Mouse (Mus musculus) hindbrain, postnatal 0 days (tissue): ENCODE data around the gene Carmil3. TPM values are rescaled to one million over a fixed set of nuclear protein-coding genes. Genes with fewer than 3 reads are reported as not detected.

ENCODE experiments used
- ATAC-seq: fragments of 200-750 bp; cut with Nextera tagmentation; 2 replicates; pipeline ENCODE4 v1.8.0; 2017; ENCODE audit warnings: mild to moderate bottlenecking, moderate TSS enrichment, moderate library complexity
- DNase-seq: peaks from one replicate; pipeline ENCODE4 v3.0.0-alpha.2; 2015; ENCODE audit warnings: low spot score
- H3K27ac ChIP-seq: fragments of 300-500 bp; sonication (generic); 2 replicates; pipeline ENCODE4 v1.5.1; 2014; ENCODE audit warnings: mild to moderate bottlenecking
- H3K27me3 ChIP-seq: fragments of 300-500 bp; sonication (generic); 2 replicates; pipeline ENCODE4 v1.6.1; 2014; ENCODE audit warnings: low read length, mixed read lengths; ENCODE audit not compliant: insufficient read depth
- H3K36me3 ChIP-seq: fragments of 300-500 bp; sonication (generic); 2 replicates; pipeline ENCODE4 v1.6.1; 2014; ENCODE audit warnings: low read length, mixed read lengths; ENCODE audit not compliant: insufficient read depth
- H3K4me1 ChIP-seq: fragments of 300-500 bp; sonication (generic); 2 replicates; pipeline ENCODE4 v1.6.1; 2014; ENCODE audit warnings: antibody characterized with exemption, low read length, mixed read lengths; ENCODE audit not compliant: insufficient read depth
- H3K4me2 ChIP-seq: fragments of 300-500 bp; sonication (generic); 2 replicates; pipeline ENCODE4 v1.6.1; 2014; ENCODE audit warnings: low read depth, mild to moderate bottlenecking, low read length, moderate library complexity, mixed read lengths
- H3K4me3 ChIP-seq: fragments of 300-500 bp; sonication (generic); 2 replicates; pipeline ENCODE4 v1.5.1; 2014; ENCODE audit warnings: low read length
- H3K9ac ChIP-seq: fragments of 300-500 bp; sonication (generic); replicated peaks from 2 replicates; pipeline ENCODE4 v1.6.1; 2014; ENCODE audit warnings: mild to moderate bottlenecking, low read length, moderate library complexity, mixed read lengths
- H3K9me3 ChIP-seq: fragments of 300-500 bp; sonication (generic); 2 replicates; pipeline ENCODE4 v1.6.1; 2016; ENCODE audit warnings: low read length, mixed read lengths
- CTCF ChIP-seq: IDR thresholded peaks from 2 replicates; pipeline ENCODE4 v1.5.1; 2016; ENCODE audit warnings: antibody characterized with exemption, control low read depth, low read depth
- WGBS: fragments of 180-500 bp; shearing (Covaris S2); extraction: QIAGEN DNeasy Blood & Tissue Kit; methylation state at CpG from one replicate; pipeline ENCODE4 v1.1.7; 2014; 5-methylcytosine and 5-hydroxymethylcytosine counted together
- polyA plus RNA-seq: library from polyadenylated mRNA; unstranded; fragments of >200 nt; fragmentation: Nextera tagmentation; extraction: Ambion mirVana; gene quantifications from 2 replicates; pipeline ENCODE4 v1.2.1, GENCODE M21; 2015
- total RNA-seq: library from RNA; depleted of rRNA; stranded (reverse); fragments of >200 nt; gene quantifications from 2 replicates; pipeline ENCODE4 v1.2.3, GENCODE M21; 2014; rRNA removed

The Carmil3 gene
- total RNA-seq = 90.5 and 120 TPM in 2 replicates
- polyA plus RNA-seq = 23.8 and 25.2 TPM in 2 replicates

GRCm38 (mm10) chr14:55490361-55491201 lies at the start of gene Carmil3:
Carmil3 (plus strand) TSS chr14:55490651.
- H3K4me3 ChIP-seq = peak within 1 kb of the TSS; percentile 74
- H3K4me1 ChIP-seq = peaks cover 7% of the 10 kb centered on the region; the same call in 1 of the 2 replicates
- H3K9ac ChIP-seq = peak within 1 kb of the TSS; percentile 78
- peaks cover 8% of the 10 kb centered on the region for H3K36me3 ChIP-seq
- peak within 1 kb of the TSS; percentile 86 for H3K4me2 ChIP-seq
- WGBS = under 1% methylated on average over 67 of the region's 68 CpGs
- DNase-seq = peak; percentile 97
- peak; percentile 90 for ATAC-seq
- H3K27me3 ChIP-seq = no peaks in the 10 kb centered on the region
- TF ChIP-seq CTCF = no peak
- H3K9me3 ChIP-seq = no peaks in the 10 kb centered on the region
- peak within 1 kb of the TSS; percentile 87 for H3K27ac ChIP-seq

- H3K9me3 ChIP-seq = no peaks in the 10 kb centered on the region
- H3K27ac ChIP-seq = no peak overlapping the region
- ATAC-seq (no peak), DNase-seq (no peak)
- no peak overlapping the region for H3K4me3 ChIP-seq
- H3K36me3 ChIP-seq = no peaks in the 10 kb centered on the region
- no peak for TF ChIP-seq CTCF
- 60% methylated on average over 2 of the region's 2 CpGs for whole genome bisulfite sequencing
- H3K9ac ChIP-seq = no peak overlapping the region
- no peaks in the 10 kb centered on the region; the same call in 1 of the 2 replicates for H3K27me3 ChIP-seq
- H3K4me2 ChIP-seq = no peak overlapping the region
- no peaks in the 10 kb centered on the region for H3K4me1 ChIP-seq
Measured at GRCm38 (mm10) chr14:55457693-55458092, 32.8 kb upstream of the Carmil3 start.

GRCm38 (mm10) chr14:55458273-55458672 lies 32.2 kb upstream of the Carmil3 start:
- no peaks in the 10 kb centered on the region for H3K36me3 ChIP-seq
- no peak overlapping the region for H3K4me3 ChIP-seq
- H3K9ac ChIP-seq = no peak overlapping the region
- ATAC-seq (no peak), DNase-seq (peak; percentile 61)
- H3K4me2 ChIP-seq = no peak overlapping the region
- no peaks in the 10 kb centered on the region for H3K9me3 ChIP-seq
- H3K27ac ChIP-seq = no peak overlapping the region
- H3K4me1 ChIP-seq = no peaks in the 10 kb centered on the region
- 18% methylated on average over 10 of the region's 10 CpGs for WGBS
- TF ChIP-seq CTCF = peak; percentile 74
- H3K27me3 ChIP-seq = no peaks in the 10 kb centered on the region; the same call in 1 of the 2 replicates

GRCm38 (mm10) chr14:55458761-55459160 lies 31.7 kb upstream of the Carmil3 start:
- Histone ChIP-seq H3K36me3 (no peaks in the 10 kb centered on the region), H3K9me3 (no peaks in the 10 kb centered on the region), H3K27me3 (no peaks in the 10 kb centered on the region; the same call in 1 of the 2 replicates), H3K9ac (no peak overlapping the region), H3K4me2 (no peak overlapping the region), H3K4me1 (no peaks in the 10 kb centered on the region), H3K27ac (no peak overlapping the region), H3K4me3 (no peak overlapping the region)
- ATAC-seq = no peak
- 85% methylated on average over 3 of the region's 3 CpGs for WGBS
- TF ChIP-seq CTCF = no peak
- DNase-seq = no peak

GRCm38 (mm10) chr14:55459796-55460195 lies 30.7 kb upstream of the Carmil3 start:
- Histone ChIP-seq H3K9me3 (no peaks in the 10 kb centered on the region), H3K4me3 (no peak overlapping the region), H3K27me3 (no peaks in the 10 kb centered on the region; the same call in 1 of the 2 replicates), H3K27ac (no peak overlapping the region), H3K9ac (no peak overlapping the region), H3K4me1 (no peaks in the 10 kb centered on the region), H3K4me2 (no peak overlapping the region), H3K36me3 (no peaks in the 10 kb centered on the region)
- no peak for DNase-seq
- ATAC-seq = no peak
- WGBS = 74% methylated on average over 4 of the region's 4 CpGs
- TF ChIP-seq CTCF = no peak

GRCm38 (mm10) chr14:55460297-55460696 lies 30.2 kb upstream of the Carmil3 start:
- Histone ChIP-seq H3K27me3 (no peaks in the 10 kb centered on the region; the same call in 1 of the 2 replicates), H3K27ac (no peak overlapping the region), H3K9ac (no peak overlapping the region), H3K4me1 (no peaks in the 10 kb centered on the region), H3K4me3 (no peak overlapping the region), H3K4me2 (no peak overlapping the region), H3K9me3 (no peaks in the 10 kb centered on the region), H3K36me3 (no peaks in the 10 kb centered on the region)
- no peak for ATAC-seq
- no peak for DNase-seq
- 70% methylated on average over 10 of the region's 10 CpGs for WGBS
- TF ChIP-seq CTCF = no peak

- Histone ChIP-seq H3K4me2 (no peak overlapping the region), H3K36me3 (no peaks in the 10 kb centered on the region), H3K4me3 (no peak overlapping the region), H3K4me1 (no peaks in the 10 kb centered on the region), H3K27me3 (no peaks in the 10 kb centered on the region; the same call in 1 of the 2 replicates), H3K9ac (no peak overlapping the region), H3K27ac (no peak overlapping the region), H3K9me3 (no peaks in the 10 kb centered on the region)
- WGBS = 82% methylated on average over 4 of the region's 4 CpGs
- ATAC-seq = no peak
- no peak for TF ChIP-seq CTCF
- DNase-seq = no peak
Measured at GRCm38 (mm10) chr14:55461757-55462156, 28.7 kb upstream of the Carmil3 start.
